Mouse (Mus musculus): ENCODE data around the gene Ttc28. TPM values are rescaled to one million over a fixed set of nuclear protein-coding genes. Genes with fewer than 3 reads are reported as not detected.
"Not testable (repeated sequence)": the region's sequence is repeated elsewhere in the genome, so short reads cannot be mapped to it uniquely, and the experiment has no call there.

The Ttc28 gene
- polyA plus RNA-seq, 1 experiment from 2014 or later = 24.7 TPM

- Histone ChIP-seq H3K9me3 (no peaks in the 10 kb centered on the region), H3K9ac (replicated peaks) (0 out of 2 replicates have a peak overlapping the region, but pooled peaks have one; percentile 12), H3K27me3 (no peaks in the 10 kb centered on the region), H3K4me3 (no peak overlapping the region), H3K4me1 (no peaks in the 10 kb centered on the region), H3K36me3 (peaks cover 26% of the 10 kb centered on the region), H3K4me2 (replicated peaks) (no peak overlapping the region), H3K27ac (replicated peaks) (peak overlapping the region; percentile 50; the same call in 1 of the 2 replicates)
- ATAC-seq (ENCODE audit: low FRiP score, low read depth) = no peak
- WGBS = 62% methylated on average over 13 of the region's 13 CpGs
These were observed 20.5 kb upstream of the Ttc28 start for GRCm38 (mm10) chr5:110859013-110859650.

GRCm38 (mm10) chr5:110860445-110860844 lies 19.2 kb upstream of the Ttc28 start:
- Histone ChIP-seq H3K4me2 (replicated peaks) (no peak overlapping the region), H3K4me1 (no peaks in the 10 kb centered on the region), H3K27me3 (no peaks in the 10 kb centered on the region), H3K9me3 (no peaks in the 10 kb centered on the region), H3K4me3 (no peak overlapping the region), H3K36me3 (peaks cover 26% of the 10 kb centered on the region), H3K9ac (replicated peaks) (no peak overlapping the region), H3K27ac (replicated peaks) (no peak overlapping the region)
- no peak for ATAC-seq (ENCODE audit: low FRiP score, low read depth)
- 84% methylated on average over 5 of the region's 5 CpGs for WGBS

GRCm38 (mm10) chr5:110868460-110868859 lies 11.1 kb upstream of the Ttc28 start:
- Histone ChIP-seq H3K36me3 (0 out of 2 replicates have a peak, but pooled peaks cover 7% of the 10 kb centered on the region), H3K9ac (replicated peaks) (no peak overlapping the region), H3K4me1 (peaks cover 17% of the 10 kb centered on the region), H3K9me3 (no peaks in the 10 kb centered on the region), H3K4me2 (replicated peaks) (no peak overlapping the region), H3K27me3 (no peaks in the 10 kb centered on the region), H3K4me3 (no peak overlapping the region), H3K27ac (replicated peaks) (peak overlapping the region; percentile 71)
- 52% methylated on average over 4 of the region's 4 CpGs for WGBS
- no peak for ATAC-seq (ENCODE audit: low FRiP score, low read depth)

GRCm38 (mm10) chr5:110869242-110869669 lies 10.3 kb upstream of the Ttc28 start:
- Histone ChIP-seq H3K9me3 (no peaks in the 10 kb centered on the region), H3K4me3 (no peak overlapping the region), H3K4me2 (replicated peaks) (no peak overlapping the region), H3K9ac (replicated peaks) (no peak overlapping the region), H3K4me1 (peaks cover 17% of the 10 kb centered on the region), H3K27ac (replicated peaks) (peak overlapping the region; percentile 71; the same call in 1 of the 2 replicates), H3K27me3 (no peaks in the 10 kb centered on the region), H3K36me3 (0 out of 2 replicates have a peak, but pooled peaks cover 3% of the 10 kb centered on the region)
- ATAC-seq (ENCODE audit: low FRiP score, low read depth) = no peak
- WGBS = 32% methylated on average over 8 of the region's 8 CpGs

- no peaks in the 10 kb centered on the region for H3K9me3 ChIP-seq
- H3K4me1 ChIP-seq = peaks cover 18% of the 10 kb centered on the region
- H3K4me3 ChIP-seq = no peak overlapping the region
- ATAC-seq (ENCODE audit: low FRiP score, low read depth) = no peak
- H3K4me2 ChIP-seq (replicated peaks) = no peak overlapping the region
- WGBS = 54% methylated on average over 6 of the region's 6 CpGs
- no peak overlapping the region for H3K9ac ChIP-seq (replicated peaks)
- H3K36me3 ChIP-seq = no peaks in the 10 kb centered on the region
- H3K27ac ChIP-seq (replicated peaks) = peak overlapping the region; percentile 58
- H3K27me3 ChIP-seq = no peaks in the 10 kb centered on the region
These were observed 6.4 kb upstream of the Ttc28 start for GRCm38 (mm10) chr5:110873160-110873559.

- no peak overlapping the region for H3K4me2 ChIP-seq (replicated peaks)
- no peaks in the 10 kb centered on the region for H3K27me3 ChIP-seq
- H3K4me1 ChIP-seq = peaks cover 6% of the 10 kb centered on the region
- H3K9ac ChIP-seq (replicated peaks) = no peak overlapping the region
- H3K27ac ChIP-seq (replicated peaks) = peak overlapping the region; percentile 46; the same call in 1 of the 2 replicates
- no peaks in the 10 kb centered on the region for H3K36me3 ChIP-seq
- H3K4me3 ChIP-seq = no peak overlapping the region
- H3K9me3 ChIP-seq = no peaks in the 10 kb centered on the region
- no peak for ATAC-seq (ENCODE audit: low FRiP score, low read depth)
These were observed 4.9 kb upstream of the Ttc28 start for GRCm38 (mm10) chr5:110874711-110875110.

- peaks cover 10% of the 10 kb centered on the region for H3K4me1 ChIP-seq
- ATAC-seq (ENCODE audit: low FRiP score, low read depth) = no peak
- H3K4me2 ChIP-seq (replicated peaks) = no peak overlapping the region
- H3K4me3 ChIP-seq = no peak overlapping the region
- H3K36me3 ChIP-seq = no peaks in the 10 kb centered on the region
- H3K27me3 ChIP-seq = no peaks in the 10 kb centered on the region
- no peaks in the 10 kb centered on the region for H3K9me3 ChIP-seq
- H3K9ac ChIP-seq (replicated peaks) = no peak overlapping the region
- WGBS = 89% methylated on average over 1 of the region's 1 CpGs
- H3K27ac ChIP-seq (replicated peaks) = peak overlapping the region; percentile 46; the same call in 1 of the 2 replicates
These were observed 4.3 kb upstream of the Ttc28 start for GRCm38 (mm10) chr5:110875286-110875685.

- Histone ChIP-seq H3K9me3 (no peaks in the 10 kb centered on the region), H3K27ac (replicated peaks) (no peak overlapping the region), H3K4me2 (replicated peaks) (no peak overlapping the region), H3K27me3 (no peaks in the 10 kb centered on the region), H3K9ac (replicated peaks) (no peak overlapping the region), H3K4me3 (no peak overlapping the region), H3K4me1 (peaks cover 17% of the 10 kb centered on the region), H3K36me3 (peaks cover 4% of the 10 kb centered on the region; the same call in 1 of the 2 replicates)
- ATAC-seq (ENCODE audit: low FRiP score, low read depth) = no peak
- 74% methylated on average over 5 of the region's 5 CpGs for WGBS
These were observed 1.7 kb upstream of the Ttc28 start for GRCm38 (mm10) chr5:110877666-110878505.

- H3K36me3 ChIP-seq; H3K4me3 ChIP-seq; ATAC-seq (ENCODE audit: low FRiP score, low read depth); H3K9ac ChIP-seq (replicated peaks); H3K27me3 ChIP-seq; H3K27ac ChIP-seq (replicated peaks); H3K9me3 ChIP-seq; H3K4me2 ChIP-seq (replicated peaks): not testable (repeated sequence)
- WGBS = 97% methylated on average over 1 of the region's 1 CpGs
- H3K4me1 ChIP-seq = peaks cover 17% of the 10 kb centered on the region
These were observed 1.1 kb upstream of the Ttc28 start for GRCm38 (mm10) chr5:110878526-110878925.

GRCm38 (mm10) chr5:110879042-110879441 lies 561 bp upstream of the Ttc28 start:
- H3K36me3 ChIP-seq = peaks cover 4% of the 10 kb centered on the region; the same call in 1 of the 2 replicates
- 63% methylated on average over 7 of the region's 7 CpGs for WGBS
- no peaks in the 10 kb centered on the region for H3K27me3 ChIP-seq
- no peaks in the 10 kb centered on the region for H3K9me3 ChIP-seq
- 0 out of 2 replicates have a peak, but pooled peaks have one; percentile 3 for ATAC-seq (ENCODE audit: low FRiP score, low read depth)
- H3K9ac ChIP-seq (replicated peaks) = peak overlapping the region; percentile 86; the same call in 1 of the 2 replicates
- peak overlapping the region; percentile 81 for H3K4me3 ChIP-seq
- peak overlapping the region; percentile 69 for H3K4me2 ChIP-seq (replicated peaks)
- H3K4me1 ChIP-seq = peaks cover 17% of the 10 kb centered on the region
- H3K27ac ChIP-seq (replicated peaks) = peak overlapping the region; percentile 78

GRCm38 (mm10) chr5:110888596-110888995 lies 9.0 kb downstream of the Ttc28 start:
- Histone ChIP-seq H3K4me3 (no peak overlapping the region), H3K4me1 (no peaks in the 10 kb centered on the region), H3K36me3 (peaks cover 32% of the 10 kb centered on the region), H3K27ac (replicated peaks) (no peak overlapping the region), H3K9me3 (no peaks in the 10 kb centered on the region), H3K4me2 (replicated peaks) (no peak overlapping the region), H3K27me3 (no peaks in the 10 kb centered on the region), H3K9ac (replicated peaks) (no peak overlapping the region)
- WGBS = 73% methylated on average over 4 of the region's 4 CpGs
- no peak for ATAC-seq (ENCODE audit: low FRiP score, low read depth)

GRCm38 (mm10) chr5:110889945-110890344 lies 10.3 kb downstream of the Ttc28 start:
- H3K27ac ChIP-seq (replicated peaks) = no peak overlapping the region
- ATAC-seq (ENCODE audit: low FRiP score, low read depth) = no peak
- H3K4me1 ChIP-seq = no peaks in the 10 kb centered on the region
- no peak overlapping the region for H3K4me3 ChIP-seq
- no peak overlapping the region for H3K4me2 ChIP-seq (replicated peaks)
- 91% methylated on average over 1 of the region's 1 CpGs for WGBS
- no peaks in the 10 kb centered on the region for H3K9me3 ChIP-seq
- H3K9ac ChIP-seq (replicated peaks) = no peak overlapping the region
- peaks cover 45% of the 10 kb centered on the region for H3K36me3 ChIP-seq
- no peaks in the 10 kb centered on the region for H3K27me3 ChIP-seq
